Mouse (Mus musculus): Measurements from ENCODE around the gene Stat4. TPM values are rescaled to one million over a fixed set of nuclear protein-coding genes. Genes with fewer than 3 reads are reported as not detected.

Stat4 gene
- total RNA-seq (2021) = 1 to 10 TPM; 3.6 to 3.7 TPM
- long read RNA-seq, experiment 1, partial matches to known transcripts = 0 of 3 reads
- long read RNA-seq, experiment 1, other reads (novel, unspliced or antisense) = 3 of 3 reads
- long read RNA-seq, experiment 2, partial matches to known transcripts = 0 of 1 reads
- long read RNA-seq, experiment 2, other reads (novel, unspliced or antisense) = 1 of 1 reads

- DNase-seq (ENCODE audit: low spot score in 2 of 2) = no peak
Observed at GRCm38 (mm10) chr1:51986848-51987247, at the start of gene Stat4. TSS of gene Stat4 (plus strand) at chr1:51987148.

- DNase-seq (ENCODE audit: low spot score in 2 of 2) = no peak
Observed at GRCm38 (mm10) chr1:51938357-51938756, 48.6 kb upstream of the Stat4 start.

GRCm38 (mm10) chr1:51944755-51945154 is 42.2 kb upstream of the Stat4 start:
- DNase-seq (ENCODE audit: low spot score in 2 of 2) = peak; percentile 22 to 64

GRCm38 (mm10) chr1:51947116-51947515 is 39.8 kb upstream of the Stat4 start:
- DNase-seq (ENCODE audit: low spot score in 2 of 2) = no peak

GRCm38 (mm10) chr1:51964647-51965046 is 22.3 kb upstream of the Stat4 start:
- DNase-seq (ENCODE audit: low spot score in 2 of 2) = no peak

- no peak for DNase-seq (ENCODE audit: low spot score in 2 of 2)
Observed at GRCm38 (mm10) chr1:51968994-51969393, 18.0 kb upstream of the Stat4 start.

GRCm38 (mm10) chr1:51970182-51970581 is 16.8 kb upstream of the Stat4 start:
- no peak for DNase-seq (ENCODE audit: low spot score in 2 of 2)

- DNase-seq (ENCODE audit: low spot score in 2 of 2) = no peak
Observed at GRCm38 (mm10) chr1:51975589-51975988, 11.4 kb upstream of the Stat4 start.

GRCm38 (mm10) chr1:51979048-51979447 is 7.9 kb upstream of the Stat4 start:
- no peak for DNase-seq (ENCODE audit: low spot score in 2 of 2)

GRCm38 (mm10) chr1:51991983-51992609 is 5.1 kb downstream of the Stat4 start:
- DNase-seq (ENCODE audit: low spot score in 2 of 2) = peak; percentile 42 to 68

GRCm38 (mm10) chr1:51996056-51996455 is 9.1 kb downstream of the Stat4 start:
- no peak for DNase-seq (ENCODE audit: low spot score in 2 of 2)

GRCm38 (mm10) chr1:51996751-51997659 is 10.1 kb downstream of the Stat4 start:
- no peak for DNase-seq (ENCODE audit: low spot score in 2 of 2)

GRCm38 (mm10) chr1:51998542-51998941 is 11.6 kb downstream of the Stat4 start:
- DNase-seq (ENCODE audit: low spot score in 2 of 2) = peak; percentile 54 to 59

- DNase-seq (ENCODE audit: low spot score in 2 of 2) = peak; percentile 80 to 86
Observed at GRCm38 (mm10) chr1:52004096-52004495, 17.1 kb downstream of the Stat4 start.

- no peak for DNase-seq (ENCODE audit: low spot score in 2 of 2)
Observed at GRCm38 (mm10) chr1:52008443-52008842, 21.5 kb downstream of the Stat4 start.

GRCm38 (mm10) chr1:52008947-52009346 is 22.0 kb downstream of the Stat4 start:
- no peak for DNase-seq (ENCODE audit: low spot score in 2 of 2)

- no peak for DNase-seq (ENCODE audit: low spot score in 2 of 2)
Observed at GRCm38 (mm10) chr1:52010741-52011140, 23.8 kb downstream of the Stat4 start.

- no peak for DNase-seq (ENCODE audit: low spot score in 2 of 2)
Observed at GRCm38 (mm10) chr1:52011227-52011626, 24.3 kb downstream of the Stat4 start.

- no peak for DNase-seq (ENCODE audit: low spot score in 2 of 2)
Observed at GRCm38 (mm10) chr1:52012231-52012630, 25.3 kb downstream of the Stat4 start.

GRCm38 (mm10) chr1:52012757-52013156 is 25.8 kb downstream of the Stat4 start:
- no peak for DNase-seq (ENCODE audit: low spot score in 2 of 2)

- DNase-seq (ENCODE audit: low spot score in 2 of 2) = no peak
Observed at GRCm38 (mm10) chr1:52019621-52020020, 32.7 kb downstream of the Stat4 start.

Data from left cerebral cortex, adult 18-20 months (tissue).